Mouse (Mus musculus) C2C12 (cell line): ENCODE results near the gene RPS10-NUDT3.

Experiments used
- CEBPB ChIP-seq: IDR thresholded peaks from one replicate; pipeline ENCODE4 v1.6.1; 2011; ENCODE audit warnings: low read depth, mild to moderate bottlenecking, control low read depth, moderate library complexity
- CTCF ChIP-seq: IDR thresholded peaks from one replicate; pipeline ENCODE4 v1.5.1; 2011; ENCODE audit not compliant: control insufficient read depth, insufficient read depth, insufficient read length
- MAX ChIP-seq: IDR thresholded peaks from one replicate; pipeline ENCODE4 v1.6.1; 2011; ENCODE audit warnings: mild to moderate bottlenecking, control low read depth
- MYOD1 ChIP-seq: IDR thresholded peaks from one replicate; pipeline ENCODE4 v1.6.1; 2011; ENCODE audit warnings: low read depth; ENCODE audit not compliant: control insufficient read depth, insufficient read length
- MYOG ChIP-seq: IDR thresholded peaks from one replicate; pipeline ENCODE4 v1.6.1; 2011; ENCODE audit not compliant: control insufficient read depth, insufficient read length; ENCODE audit errors: extremely low read depth
- USF1 ChIP-seq: IDR thresholded peaks from one replicate; pipeline ENCODE4 v1.6.1; 2011; ENCODE audit warnings: low read depth, mild to moderate bottlenecking, control low read depth, moderate library complexity

GRCm38 (mm10) chr17:27650586-27650985, 15.6 kb upstream of the RPS10-NUDT3 start:
- TF ChIP-seq CTCF: no peak
- no peak for TF ChIP-seq CEBPB
- TF ChIP-seq USF1: no peak
- no peak for TF ChIP-seq MYOG
- TF ChIP-seq MAX: no peak
- TF ChIP-seq MYOD1: no peak
